Mouse (Mus musculus): ENCODE data around the gene Gsk3b. TPM values are rescaled to one million over a fixed set of nuclear protein-coding genes. Genes with fewer than 3 reads are reported as not detected.

Gsk3b gene
- total RNA-seq, 1 experiment from 2014 or later: 60.2 TPM

Other genes starting within 250 kb of the Gsk3b start
- gene Gm36028, start 227.9 kb upstream of the Gsk3b start, total RNA-seq (2017): not detected in 2 replicates
- 13.5 and 15.7 TPM in 2 replicates for gene Lrrc58, start 220.6 kb upstream of the Gsk3b start, total RNA-seq (2017)
- not detected in 2 replicates for gene Gpr156, start 172.5 kb upstream of the Gsk3b start, total RNA-seq (2017)
- not detected in 2 replicates for gene Nr1i2, start 205.8 kb downstream of the Gsk3b start, total RNA-seq (2017)